Mouse (Mus musculus) brain, embryonic 14.5 days (tissue): ENCODE results near the gene Traf6. TPM values are rescaled to one million over a fixed set of nuclear protein-coding genes. Genes with fewer than 3 reads are reported as not detected.
A peak's percentile ranks its signal among the peaks of the same experiment; 100 is the strongest.

Experiments used
- DNase-seq: peaks from one replicate; pipeline ENCODE4 v3.0.0-alpha.2; 2011; ENCODE audit warnings: low read depth
- CTCF ChIP-seq: fragments of 200-500 bp; IDR thresholded peaks from 2 replicates; pipeline ENCODE4 v1.5.1; 2012; ENCODE audit warnings: inconsistent platforms, mild to moderate bottlenecking, moderate library complexity, borderline replicate concordance; ENCODE audit not compliant: insufficient read depth, insufficient read length; ENCODE audit errors: extremely low read depth
- POLR2A ChIP-seq: fragments of 200-500 bp; IDR thresholded peaks from 2 replicates; pipeline ENCODE4 v1.6.1; 2012; ENCODE audit warnings: mild to moderate bottlenecking, inconsistent platforms, borderline replicate concordance; ENCODE audit not compliant: poor library complexity, insufficient read depth, insufficient read length, severe bottlenecking; ENCODE audit errors: extremely low read depth
- polyA plus RNA-seq: library from polyadenylated mRNA; depleted of rRNA; stranded (reverse); fragments of >200 nt; gene quantifications from 2 replicates; pipeline ENCODE4 v1.2.3, GENCODE M21; 2012

The Traf6 gene
- polyA plus RNA-seq, 1 experiment = 15.1 TPM

- no peak for TF ChIP-seq POLR2A
- TF ChIP-seq CTCF = peak; percentile 89
- peak; percentile 94 for DNase-seq
These were observed 13.0 kb upstream of the Traf6 start for GRCm38 (mm10) chr2:101665058-101665702.

- TF ChIP-seq CTCF (no peak), POLR2A (no peak)
- DNase-seq = no peak
These were observed 12.5 kb upstream of the Traf6 start for GRCm38 (mm10) chr2:101665703-101666092.

DNA sequence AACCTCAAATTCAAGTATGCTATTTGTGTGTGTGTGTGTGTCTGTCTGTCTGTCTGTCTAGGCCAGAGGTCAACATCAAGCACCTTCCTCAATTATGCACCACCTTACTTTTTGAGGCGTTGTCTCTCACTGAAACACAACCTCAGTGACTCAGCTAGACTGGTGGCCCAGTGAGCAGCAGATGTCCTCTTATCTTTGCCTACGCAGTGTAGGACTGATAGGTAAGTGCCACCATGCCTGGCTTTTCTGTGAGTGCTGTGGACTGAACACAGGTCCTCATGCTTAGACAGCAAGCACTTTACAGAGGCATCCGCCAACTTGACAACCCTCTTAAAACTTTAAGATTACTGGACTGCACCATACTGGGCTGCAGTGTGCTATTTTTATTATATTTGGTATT is 9.5 kb upstream of the Traf6 start:
- no peak for TF ChIP-seq CTCF
- TF ChIP-seq POLR2A = no peak
- DNase-seq = no peak

- no peak for DNase-seq
- TF ChIP-seq CTCF (no peak), POLR2A (no peak)
These were observed 4.7 kb upstream of the Traf6 start for GRCm38 (mm10) chr2:101673547-101673946.

DNA sequence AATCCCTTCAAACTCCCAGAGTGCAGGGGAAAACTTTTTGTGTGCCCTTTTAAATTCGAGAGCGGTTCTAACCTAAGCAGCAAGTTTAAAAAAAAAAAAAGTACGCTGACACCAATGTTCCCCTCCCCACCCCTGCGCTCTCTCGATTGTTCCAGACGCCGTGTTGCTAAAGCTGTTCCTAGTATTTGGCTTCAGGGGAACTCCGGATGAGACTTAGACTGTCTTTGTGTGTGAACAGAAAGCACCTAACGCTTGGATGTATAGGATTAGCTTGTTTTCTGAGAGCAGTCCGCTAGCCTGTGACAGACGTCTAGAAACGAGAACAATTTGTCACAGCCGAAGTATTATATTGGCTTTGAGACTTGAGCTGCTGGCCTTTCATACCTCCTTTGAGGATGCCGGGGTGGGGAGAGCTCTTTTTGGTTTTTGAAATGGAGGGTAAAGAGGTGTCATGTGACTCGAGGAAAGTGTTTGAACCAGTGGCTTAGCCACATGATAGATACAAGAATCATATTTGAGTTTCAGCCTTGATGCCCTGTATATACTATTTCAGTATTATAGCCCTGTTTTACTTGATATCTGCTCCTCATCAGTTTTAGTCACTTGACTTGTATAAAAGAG is 1.0 kb downstream of the Traf6 start:
- DNase-seq = peak; percentile 43
- TF ChIP-seq CTCF = no peak
- no peak for TF ChIP-seq POLR2A

DNA sequence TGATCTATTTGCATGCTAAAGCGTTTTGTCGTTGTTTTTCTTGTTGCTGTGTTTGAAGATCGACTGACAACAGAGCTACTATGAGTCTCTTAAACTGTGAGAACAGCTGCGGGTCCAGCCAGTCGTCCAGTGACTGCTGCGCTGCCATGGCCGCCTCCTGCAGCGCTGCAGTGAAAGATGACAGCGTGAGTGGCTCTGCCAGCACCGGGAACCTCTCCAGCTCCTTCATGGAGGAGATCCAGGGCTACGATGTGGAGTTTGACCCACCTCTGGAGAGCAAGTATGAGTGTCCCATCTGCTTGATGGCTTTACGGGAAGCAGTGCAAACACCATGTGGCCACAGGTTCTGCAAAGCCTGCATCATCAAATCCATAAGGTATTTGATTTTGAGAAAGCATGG is 6.2 kb downstream of the Traf6 start:
- no peak for TF ChIP-seq CTCF
- no peak for TF ChIP-seq POLR2A
- DNase-seq = no peak

DNA sequence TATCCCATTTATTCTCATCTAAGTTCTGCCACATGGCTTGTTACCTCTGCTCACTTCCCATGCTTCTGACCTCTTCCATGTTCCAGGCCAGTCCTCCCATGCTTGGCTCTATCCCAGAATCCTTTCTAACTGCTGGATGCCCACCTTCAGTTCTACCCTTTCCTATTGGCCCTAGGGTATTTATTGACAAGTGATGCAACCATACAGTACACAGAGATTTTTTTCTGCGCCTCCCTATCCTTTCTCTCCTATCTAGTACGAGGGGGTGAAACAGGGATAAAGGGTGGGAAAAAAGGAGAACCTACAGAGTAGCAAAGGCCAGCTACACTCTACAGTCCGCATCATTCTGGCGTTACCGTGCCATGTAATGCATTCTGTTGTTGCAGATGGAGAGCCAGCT is 9.8 kb downstream of the Traf6 start:
- DNase-seq = no peak
- TF ChIP-seq CTCF (no peak), POLR2A (no peak)

DNA sequence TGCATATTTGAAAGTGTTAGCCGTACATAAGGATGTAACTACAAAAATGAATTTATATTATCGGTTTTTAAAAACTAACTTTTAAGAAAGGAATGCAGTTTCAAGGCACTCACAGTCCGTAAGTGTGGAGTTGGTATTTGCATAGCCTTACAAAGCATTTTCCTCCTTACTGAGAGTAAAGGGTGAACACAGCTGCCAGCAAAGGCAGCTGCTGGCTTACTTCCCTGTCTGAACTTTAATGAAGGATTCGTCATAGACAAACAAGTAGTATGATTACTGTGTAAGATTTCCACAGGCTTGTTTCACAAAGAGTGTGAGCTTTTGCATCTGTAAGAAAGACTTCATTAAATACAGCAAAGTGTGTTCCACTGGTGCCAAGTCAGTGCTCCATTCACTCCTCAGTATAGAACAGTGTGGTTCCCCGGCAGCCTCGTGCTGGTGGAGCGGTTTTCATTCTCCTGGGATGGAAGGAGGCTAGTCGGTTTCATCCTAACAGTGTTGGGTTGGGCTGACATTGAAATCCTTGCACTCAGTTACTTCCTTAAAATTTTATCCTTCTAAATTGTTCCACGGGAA is 12.1 kb downstream of the Traf6 start:
- peak; percentile 38 for DNase-seq
- TF ChIP-seq CTCF = no peak
- TF ChIP-seq POLR2A = no peak

DNA sequence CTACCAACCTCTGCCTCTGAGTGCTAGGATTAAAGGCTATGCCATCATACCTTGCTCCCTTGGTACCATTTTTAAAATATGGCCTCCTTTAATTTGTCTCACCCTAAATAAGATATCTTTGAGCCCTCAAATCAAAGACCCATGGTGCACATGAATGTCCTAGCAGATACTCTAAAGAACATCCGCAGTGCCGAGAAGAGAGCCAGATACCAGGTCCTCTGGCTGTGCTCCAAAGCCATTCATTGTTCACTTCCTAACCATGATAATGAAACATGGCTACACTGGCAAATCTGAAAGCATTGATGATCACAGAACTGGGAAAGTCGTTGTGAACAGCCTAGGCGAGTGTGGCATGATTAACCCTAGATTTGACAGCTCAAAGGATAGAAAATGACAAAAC is 14.8 kb downstream of the Traf6 start:
- no peak for DNase-seq
- TF ChIP-seq CTCF (no peak), POLR2A (no peak)

DNA sequence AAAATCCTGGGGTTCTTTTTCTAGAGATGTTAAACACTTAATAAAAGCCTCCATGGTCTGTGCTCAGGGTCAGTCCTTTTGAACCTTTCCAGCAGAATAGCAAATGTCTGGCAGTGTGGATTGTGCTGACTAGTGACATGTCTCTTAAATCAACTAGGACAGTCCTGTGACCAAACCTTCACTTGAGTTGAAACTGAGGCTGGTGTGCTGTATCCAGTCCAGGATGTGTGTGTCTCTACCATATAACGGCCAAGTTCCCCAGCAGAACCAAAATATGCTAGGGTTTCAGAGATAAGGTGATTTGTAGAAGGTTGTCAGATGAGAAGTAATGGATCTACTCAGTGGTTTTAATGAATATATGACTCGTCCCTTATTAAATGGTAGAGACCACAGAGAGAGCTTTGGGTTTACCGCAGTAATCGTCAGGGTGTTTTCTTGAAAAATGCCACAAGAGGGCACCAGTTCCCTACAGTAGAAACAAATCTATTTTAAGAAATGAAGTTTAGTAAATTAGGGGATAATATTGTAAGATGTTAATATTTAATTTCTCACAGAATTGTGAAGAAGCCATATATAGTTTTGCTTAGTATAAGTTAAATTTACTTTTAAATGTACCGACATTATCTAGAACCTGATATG is 15.5 kb downstream of the Traf6 start:
- peak; percentile 65 for DNase-seq
- TF ChIP-seq POLR2A (no peak), CTCF (peak; percentile 55)

GRCm38 (mm10) chr2:101695584-101695983 is 17.4 kb downstream of the Traf6 start:
- TF ChIP-seq POLR2A = no peak
- TF ChIP-seq CTCF = no peak
- no peak for DNase-seq

GRCm38 (mm10) chr2:101699284-101699683 is 21.1 kb downstream of the Traf6 start:
- no peak for DNase-seq

GRCm38 (mm10) chr2:101705941-101706485 is 27.8 kb downstream of the Traf6 start:
- peak; percentile 56 for DNase-seq
- TF ChIP-seq POLR2A (no peak), CTCF (no peak)

More at GRCm38 (mm10) chr2:101699284-101699683, 21.1 kb downstream of the Traf6 start:
- no peak for TF ChIP-seq CTCF
- TF ChIP-seq POLR2A = no peak
